Mouse (Mus musculus) liver, embryonic 14.5 days (tissue): Measurements from ENCODE around the gene Dnaaf1.

Experiments used
- CTCF ChIP-seq: IDR thresholded peaks from 2 replicates; pipeline ENCODE4 v1.5.1; 2016; ENCODE audit warnings: antibody characterized with exemption, low read depth, control low read depth
- EP300 ChIP-seq: IDR thresholded peaks from 2 replicates; pipeline ENCODE4 v1.6.1; 2016; ENCODE audit warnings: antibody characterized with exemption, low read depth

- TF ChIP-seq CTCF (no peak), EP300 (no peak)
These were observed 50.8 kb downstream of the Dnaaf1 start for GRCm38 (mm10) chr8:119625788-119626187.
